Mouse (Mus musculus): ENCODE measurements around the gene Ptbp3.

GRCm38 (mm10) chr4:59426429-59426828, 122.7 kb downstream of the Ptbp3 start:
- TF ChIP-seq EP300 (IDR thresholded peaks at IDR 0.05; ENCODE audit: low read depth) (no peak), CTCF (IDR thresholded peaks at IDR 0.05; ENCODE audit: low read depth) (no peak)
